Mouse (Mus musculus) cerebellum, adult 18-20 months (tissue): ENCODE measurements around the gene Prickle4.
"Not testable (repeated sequence)": the region's sequence is repeated elsewhere in the genome, so short reads cannot be mapped to it uniquely, and the experiment has no call there.

Experiments used
- DNase-seq, 2 experiments: peaks; one replicate each; pipeline ENCODE4 v3.0.0; 2021

Gene Prickle4

DNA sequence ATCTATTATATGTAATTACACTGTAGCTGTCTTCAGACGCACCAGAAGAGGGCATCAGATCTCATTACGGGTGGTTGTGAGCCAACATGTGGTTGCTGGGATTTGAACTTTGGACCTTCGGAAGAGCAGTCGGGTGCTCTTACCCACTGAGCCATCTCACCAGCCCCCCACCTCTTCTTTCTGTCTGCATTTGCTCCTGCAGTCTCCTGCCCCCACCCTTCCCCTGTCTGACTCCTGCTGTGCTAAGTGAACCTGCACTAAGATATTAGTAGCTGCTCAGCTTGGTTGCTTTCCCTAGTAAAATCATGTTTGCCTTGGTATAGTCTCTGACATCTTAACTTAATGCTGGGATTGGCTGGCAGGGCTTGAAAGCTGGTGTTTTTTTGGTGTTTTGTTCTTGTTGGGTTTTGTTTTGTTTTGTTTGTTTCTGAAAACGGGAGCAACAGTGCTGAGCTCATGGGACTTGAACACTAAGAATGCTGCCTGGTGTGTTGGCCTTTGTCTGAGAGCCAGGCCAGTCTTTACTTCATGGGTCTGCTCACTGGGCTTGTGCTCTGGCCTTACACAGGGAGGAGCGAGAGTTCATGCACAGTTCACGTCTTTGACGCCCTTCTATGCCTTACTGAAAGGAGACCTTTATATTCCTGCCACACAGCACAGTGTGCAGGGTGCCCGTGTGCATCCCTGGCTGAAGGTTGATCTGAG is 31.4 kb downstream of the Prickle4 start:
- no peak for DNase-seq

DNA sequence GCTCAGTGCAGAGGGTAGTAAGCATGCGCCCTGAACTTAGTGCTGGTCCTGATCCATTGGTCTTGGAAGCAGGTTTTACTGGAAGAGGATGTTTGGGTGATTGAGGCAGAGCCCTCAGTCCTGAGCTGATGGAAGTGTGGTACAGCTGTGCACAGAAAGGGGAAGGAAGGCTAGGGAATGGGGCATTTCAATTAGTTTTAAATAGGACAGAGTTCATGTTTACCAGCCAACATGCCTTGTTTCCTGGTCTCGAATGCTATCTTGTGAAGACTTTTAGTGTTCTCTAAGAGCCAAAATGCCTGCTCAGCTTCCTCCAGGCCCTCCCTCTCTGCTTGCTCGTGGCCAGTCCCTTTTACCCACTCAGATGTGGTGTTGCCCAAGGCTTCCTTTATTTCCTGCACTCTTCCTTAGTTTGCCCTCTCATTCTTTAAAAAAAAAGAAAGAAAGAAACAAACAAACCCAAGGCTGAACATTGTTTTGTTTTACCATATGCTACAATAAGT is 35.7 kb downstream of the Prickle4 start:
- no peak for DNase-seq

DNA sequence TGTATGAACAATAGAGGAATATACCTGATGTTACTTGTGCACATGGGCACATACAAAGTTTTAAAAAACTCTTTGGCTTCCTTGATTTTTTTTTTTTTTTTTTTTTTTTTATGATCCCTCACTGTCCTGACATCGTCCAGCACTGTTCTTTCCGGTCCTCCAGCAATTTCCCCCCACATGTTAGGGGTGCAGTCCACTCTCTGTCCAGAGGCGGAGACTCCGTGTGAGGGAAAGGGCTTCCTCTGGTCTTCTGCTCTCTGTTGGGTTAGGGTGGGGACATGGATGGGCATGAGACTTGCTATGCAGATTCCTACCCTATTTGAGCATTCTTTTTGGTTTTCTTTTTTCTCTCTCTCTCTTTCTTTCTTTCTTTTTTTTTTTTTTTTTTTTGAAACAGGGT is 36.6 kb downstream of the Prickle4 start:
- DNase-seq, result no peak

GRCm38 (mm10) chr17:47655697-47656096 is 38.8 kb downstream of the Prickle4 start:
- no peak for DNase-seq

DNA sequence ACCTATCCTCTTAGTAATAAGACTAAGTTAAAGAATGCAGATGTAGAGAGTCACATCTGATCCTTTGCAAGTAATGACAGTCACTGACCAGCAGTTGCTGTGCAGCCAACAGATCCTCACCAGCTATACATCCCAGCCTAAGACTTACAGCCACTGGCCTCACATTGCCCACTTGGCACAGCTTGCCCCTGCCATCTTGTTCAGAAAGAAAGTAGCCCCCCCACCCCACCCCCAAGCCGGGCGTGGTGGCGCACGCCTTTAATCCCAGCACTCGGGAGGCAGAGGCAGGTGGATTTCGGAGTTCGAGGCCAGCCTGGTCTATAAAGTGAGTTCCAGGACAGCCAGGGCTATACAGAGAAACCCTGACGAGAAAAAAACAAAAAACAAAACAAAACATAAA is 40.2 kb downstream of the Prickle4 start:
- DNase-seq, result not testable (repeated sequence)

DNA sequence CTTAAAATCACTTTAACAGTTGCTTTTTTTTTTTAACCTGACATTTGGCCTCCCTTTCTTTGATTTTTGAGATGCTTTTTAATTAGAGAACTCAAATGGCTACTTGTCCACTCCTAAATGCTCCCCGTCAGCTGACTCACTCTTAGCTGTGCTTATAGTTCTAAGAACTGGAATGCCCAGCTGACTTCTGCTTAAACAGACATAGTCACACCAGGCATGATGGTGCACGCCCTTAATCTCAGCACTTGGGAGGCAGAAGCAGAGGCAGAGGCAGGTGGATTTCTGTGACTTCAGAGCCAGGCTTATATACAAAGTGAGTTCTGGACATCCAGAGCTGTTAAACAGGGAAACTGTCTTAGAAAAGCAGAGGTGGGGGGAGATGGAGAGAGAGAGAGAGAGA is 42.6 kb downstream of the Prickle4 start:
- no peak for DNase-seq

GRCm38 (mm10) chr17:47648966-47649365 is 45.6 kb downstream of the Prickle4 start:
- DNase-seq, result no peak

DNA sequence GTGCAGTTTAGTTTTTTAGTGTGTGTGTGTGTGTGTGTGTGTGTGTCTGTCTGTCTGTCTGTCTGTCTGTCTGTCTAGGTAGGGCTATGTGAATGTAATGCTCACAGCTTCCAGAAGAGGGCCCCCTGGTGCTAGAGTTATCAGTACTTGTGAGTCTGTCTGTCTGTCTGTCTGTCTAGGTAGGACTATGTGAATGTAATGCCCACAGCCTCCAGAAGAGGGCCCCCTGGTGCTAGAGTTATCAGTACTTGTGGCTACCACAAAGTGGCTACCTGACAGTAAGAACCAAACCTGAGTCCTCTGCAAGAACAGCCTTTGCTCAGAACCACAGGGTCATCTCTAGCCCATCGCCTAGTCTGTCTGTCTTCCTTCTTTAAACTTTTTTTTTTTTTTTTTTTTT is 47.9 kb downstream of the Prickle4 start:
- DNase-seq, result peak; percentile 16 to 33

- DNase-seq, result no peak
Measured at GRCm38 (mm10) chr17:47642992-47643391, 51.5 kb downstream of the Prickle4 start.
